Mouse (Mus musculus) myocyte (in vitro differentiated cells): ENCODE measurements around the gene Mlst8. TPM values are rescaled to one million over a fixed set of nuclear protein-coding genes. Genes with fewer than 3 reads are reported as not detected.

Experiments
- H3K27me3 ChIP-seq: one replicate; pipeline ENCODE4 v1.6.1; 2011; ENCODE audit not compliant: control insufficient read depth, insufficient read depth, insufficient read length
- H3K36me3 ChIP-seq: one replicate; pipeline ENCODE4 v1.6.1; 2011; ENCODE audit not compliant: control insufficient read depth, insufficient read depth
- H3K4me2 ChIP-seq: one replicate; pipeline ENCODE4 v1.6.1; 2011; ENCODE audit warnings: low read depth, control low read depth
- H3K4me3 ChIP-seq: one replicate; pipeline ENCODE4 v1.5.1; 2011; ENCODE audit warnings: mild to moderate bottlenecking, control low read depth, moderate library complexity
- H3K79me2 ChIP-seq: one replicate; pipeline ENCODE4 v1.6.1; 2011; ENCODE audit not compliant: control insufficient read depth, insufficient read depth
- H3ac ChIP-seq: one replicate; pipeline ENCODE4 v1.6.1; 2011; ENCODE audit not compliant: control insufficient read depth, insufficient read length
- CEBPB ChIP-seq: IDR thresholded peaks from 2 replicates; pipeline ENCODE4 v1.6.1; 2011; ENCODE audit warnings: mild to moderate bottlenecking, moderate library complexity; ENCODE audit not compliant: poor library complexity, insufficient read depth, severe bottlenecking
- E2F4 ChIP-seq: IDR thresholded peaks from one replicate; pipeline ENCODE4 v1.6.1; 2011; ENCODE audit warnings: mild to moderate bottlenecking, control low read depth, moderate library complexity; ENCODE audit not compliant: insufficient read depth
- MAX ChIP-seq: IDR thresholded peaks from one replicate; pipeline ENCODE4 v1.6.1; 2011; ENCODE audit warnings: low read depth, mild to moderate bottlenecking, control low read depth
- MYOD1 ChIP-seq, 3 experiments: IDR thresholded peaks; one replicate each; pipeline ENCODE4 v1.6.1; 2011; ENCODE audit warnings: control low read depth in 2 of 3, low read depth in 2 of 3, mild to moderate bottlenecking in 2 of 3, moderate library complexity in 1 of 3; ENCODE audit not compliant: insufficient read length in 2 of 3, control insufficient read depth in 1 of 3
- MYOG ChIP-seq, 3 experiments: IDR thresholded peaks; one replicate each; pipeline ENCODE4 v1.6.1; 2011; ENCODE audit warnings: control low read depth in 2 of 3, low read depth in 2 of 3, mild to moderate bottlenecking in 2 of 3; ENCODE audit not compliant: insufficient read length in 2 of 3, control insufficient read depth in 1 of 3, insufficient read depth in 1 of 3
- POLR2A ChIP-seq: IDR thresholded peaks from one replicate; pipeline ENCODE4 v1.6.1; 2011; ENCODE audit warnings: low read depth, mild to moderate bottlenecking, control low read depth, moderate library complexity; ENCODE audit not compliant: insufficient read length
- POLR2AphosphoS2 ChIP-seq: IDR thresholded peaks from one replicate; pipeline ENCODE4 v1.6.1; 2011; ENCODE audit warnings: low read depth, control low read depth; ENCODE audit not compliant: insufficient read length
- REST ChIP-seq: IDR thresholded peaks from one replicate; pipeline ENCODE4 v1.6.1; 2011; ENCODE audit warnings: mild to moderate bottlenecking, control low read depth, moderate library complexity; ENCODE audit not compliant: insufficient read depth, insufficient read length
- SRF ChIP-seq: IDR thresholded peaks from one replicate; pipeline ENCODE4 v1.6.1; 2011; ENCODE audit warnings: low read depth; ENCODE audit not compliant: control insufficient read depth, insufficient read length
- TCF12 ChIP-seq: IDR thresholded peaks from one replicate; pipeline ENCODE4 v1.6.1; 2011; ENCODE audit warnings: mild to moderate bottlenecking, control low read depth; ENCODE audit not compliant: poor library complexity, insufficient read depth, severe bottlenecking
- TCF3 ChIP-seq: IDR thresholded peaks from one replicate; pipeline ENCODE4 v1.6.1; 2011; ENCODE audit warnings: low read depth, control low read depth; ENCODE audit not compliant: insufficient read length
- USF1 ChIP-seq: IDR thresholded peaks from one replicate; pipeline ENCODE4 v1.6.1; 2011; ENCODE audit warnings: low read depth, mild to moderate bottlenecking, control low read depth, moderate library complexity
- polyA plus RNA-seq: library from polyadenylated mRNA; unstranded; fragments of >200 nt; fragmentation: generic; extraction: Trizol; gene quantifications from one replicate; pipeline ENCODE4 v1.2.1, GENCODE M21; 2012; ENCODE audit warnings: missing spikeins

Gene Mlst8
- polyA plus RNA-seq, 1 experiment: 16.5 TPM

- Histone ChIP-seq H3K4me3 (no peak overlapping the region), H3K36me3 (no peaks in the 10 kb centered on the region), H3K4me2 (peak overlapping the region; percentile 55), H3K79me2 (no peaks in the 10 kb centered on the region), H3K27me3 (peaks cover 28% of the 10 kb centered on the region), H3ac (no peak overlapping the region)
- TF ChIP-seq POLR2AphosphoS2 (no peak), POLR2A (no peak), SRF (no peak), REST (no peak), E2F4 (no peak), CEBPB (no peak), MYOG (IDR thresholded peaks at IDR 0.05; ENCODE audit: control insufficient read depth in 1 of 3, insufficient read depth in 1 of 3, insufficient read length in 2 of 3, low read depth in 2 of 3) (no peak)
Observed at GRCm38 (mm10) chr17:24489265-24490030, 10.6 kb upstream of the Mlst8 start.

- H3ac ChIP-seq: no peak overlapping the region
- H3K4me3 ChIP-seq: no peak overlapping the region
- peaks cover 28% of the 10 kb centered on the region for H3K27me3 ChIP-seq
- no peaks in the 10 kb centered on the region for H3K36me3 ChIP-seq
- peak overlapping the region; percentile 55 for H3K4me2 ChIP-seq
- TF ChIP-seq MYOD1 (IDR thresholded peaks at IDR 0.05; ENCODE audit: control insufficient read depth in 1 of 3, insufficient read length in 2 of 3, low read depth in 2 of 3): no peak
- no peak for TF ChIP-seq MAX
- no peak for TF ChIP-seq SRF
- no peak for TF ChIP-seq TCF3
- no peak for TF ChIP-seq POLR2A
- TF ChIP-seq TCF12: no peak
- no peak for TF ChIP-seq POLR2AphosphoS2
- TF ChIP-seq E2F4: no peak
- no peak for TF ChIP-seq MYOG (IDR thresholded peaks at IDR 0.05; ENCODE audit: control insufficient read depth in 1 of 3, insufficient read depth in 1 of 3, insufficient read length in 2 of 3, low read depth in 2 of 3)
- TF ChIP-seq USF1: no peak
- TF ChIP-seq REST: no peak
- no peak for TF ChIP-seq CEBPB
- H3K79me2 ChIP-seq: no peaks in the 10 kb centered on the region
Observed at GRCm38 (mm10) chr17:24488662-24489264, 9.9 kb upstream of the Mlst8 start.

- TF ChIP-seq MAX: no peak
- TF ChIP-seq POLR2AphosphoS2: no peak
- no peak for TF ChIP-seq USF1
- no peak for TF ChIP-seq MYOD1 (IDR thresholded peaks at IDR 0.05; ENCODE audit: control insufficient read depth in 1 of 3, insufficient read length in 2 of 3, low read depth in 2 of 3)
- no peak for TF ChIP-seq TCF12
- TF ChIP-seq POLR2A: no peak
- TF ChIP-seq REST: no peak
- TF ChIP-seq TCF3: no peak
- no peak for TF ChIP-seq E2F4
- no peak for TF ChIP-seq MYOG (IDR thresholded peaks at IDR 0.05; ENCODE audit: control insufficient read depth in 1 of 3, insufficient read depth in 1 of 3, insufficient read length in 2 of 3, low read depth in 2 of 3)
- no peak for TF ChIP-seq SRF
- TF ChIP-seq CEBPB: no peak
- no peaks in the 10 kb centered on the region for H3K36me3 ChIP-seq
- H3K79me2 ChIP-seq: no peaks in the 10 kb centered on the region
- H3ac ChIP-seq: no peak within 1 kb of the TSS
- peak within 1 kb of the TSS; percentile 55 for H3K4me2 ChIP-seq
- H3K27me3 ChIP-seq: peaks cover 28% of the 10 kb centered on the region
- no peak within 1 kb of the TSS for H3K4me3 ChIP-seq
Observed at GRCm38 (mm10) chr17:24488186-24488661, 9.3 kb upstream of the Mlst8 start, which contains the start of gene Caskin1. Gene Caskin1, plus strand, starts transcription at chr17:24488601.

- peaks cover 28% of the 10 kb centered on the region for H3K27me3 ChIP-seq
- no peak overlapping the region for H3K4me3 ChIP-seq
- no peak for TF ChIP-seq MYOG (IDR thresholded peaks at IDR 0.05; ENCODE audit: control insufficient read depth in 1 of 3, insufficient read depth in 1 of 3, insufficient read length in 2 of 3, low read depth in 2 of 3)
- TF ChIP-seq USF1: no peak
- TF ChIP-seq MAX: no peak
- TF ChIP-seq MYOD1 (IDR thresholded peaks at IDR 0.05; ENCODE audit: control insufficient read depth in 1 of 3, insufficient read length in 2 of 3, low read depth in 2 of 3): no peak
- TF ChIP-seq POLR2A: no peak
- TF ChIP-seq TCF3: no peak
- no peak for TF ChIP-seq POLR2AphosphoS2
- no peak overlapping the region for H3ac ChIP-seq
- H3K4me2 ChIP-seq: no peak overlapping the region
- H3K79me2 ChIP-seq: no peaks in the 10 kb centered on the region
- H3K36me3 ChIP-seq: no peaks in the 10 kb centered on the region
Observed at GRCm38 (mm10) chr17:24485090-24485860, 6.4 kb upstream of the Mlst8 start.
